Mouse (Mus musculus) urinary bladder, postnatal 36 days (tissue): ENCODE results near the gene E030030I06Rik.
A peak's percentile ranks its signal among the peaks of the same experiment; 100 is the strongest.
"Not testable (repeated sequence)": the region's sequence is repeated elsewhere in the genome, so short reads cannot be mapped to it uniquely, and the experiment has no call there.

Experiments used
- DNase-seq, 2 experiments: peaks; one replicate each; pipeline ENCODE4 v3.0.0; 2022; ENCODE audit warnings: low spot score in 2 of 2, mixed read lengths in 1 of 2

E030030I06Rik gene

DNA sequence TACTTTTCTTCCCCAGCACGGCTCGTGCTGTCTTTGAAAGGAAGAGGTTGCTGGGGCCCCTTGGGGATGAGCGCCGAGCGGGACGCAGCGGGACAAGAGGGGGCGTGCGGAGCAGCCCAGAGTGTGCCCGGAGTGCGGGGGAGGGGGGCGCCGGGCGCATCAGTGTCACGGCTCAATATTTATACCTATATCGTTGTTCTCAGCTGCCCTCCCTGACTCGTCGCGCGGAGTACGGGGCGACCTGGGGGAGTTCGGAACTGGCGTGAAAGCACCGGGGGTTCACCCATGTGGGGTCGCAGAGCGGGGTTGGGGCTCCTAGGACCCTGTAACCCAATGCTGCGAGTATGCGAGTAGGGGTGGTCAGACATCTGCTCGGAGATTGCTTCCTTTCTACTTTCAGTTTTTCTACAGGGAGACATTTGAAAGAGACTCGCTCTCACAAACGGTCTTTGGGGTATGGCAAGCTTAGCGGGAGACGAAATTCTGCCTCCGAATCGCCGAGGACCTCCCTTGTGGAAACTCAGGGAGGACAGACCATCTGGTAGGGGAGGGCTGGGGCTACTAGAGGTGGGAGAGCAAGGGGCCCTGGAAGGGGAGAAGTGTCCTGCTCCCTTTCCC is at the start of gene E030030I06Rik:
TSS of gene E030030I06Rik (minus strand) at position 198 of the 618 bp plus-strand sequence.
- DNase-seq, result no peak

DNA sequence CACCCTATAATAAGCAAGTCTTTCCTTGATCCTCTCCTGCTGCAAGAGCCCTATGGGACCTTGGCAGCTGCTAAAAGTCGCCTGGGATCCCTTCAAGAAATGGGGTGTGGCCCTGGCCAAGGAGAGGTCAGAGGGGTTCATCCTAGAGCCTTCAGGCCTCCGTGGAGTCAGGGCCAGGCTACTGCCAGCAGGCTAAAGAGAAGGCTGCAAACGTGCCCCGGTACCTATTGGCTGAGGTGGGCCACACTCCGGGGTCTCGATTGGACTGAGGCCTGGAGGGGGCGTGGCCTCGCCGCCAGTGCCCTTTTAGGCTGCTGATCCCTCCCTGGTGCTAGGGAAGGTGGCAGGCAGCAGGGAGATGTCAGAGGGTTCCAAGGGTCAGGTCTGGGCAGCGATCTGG is 42.0 kb upstream of the E030030I06Rik start:
- not testable (repeated sequence) for DNase-seq

DNA sequence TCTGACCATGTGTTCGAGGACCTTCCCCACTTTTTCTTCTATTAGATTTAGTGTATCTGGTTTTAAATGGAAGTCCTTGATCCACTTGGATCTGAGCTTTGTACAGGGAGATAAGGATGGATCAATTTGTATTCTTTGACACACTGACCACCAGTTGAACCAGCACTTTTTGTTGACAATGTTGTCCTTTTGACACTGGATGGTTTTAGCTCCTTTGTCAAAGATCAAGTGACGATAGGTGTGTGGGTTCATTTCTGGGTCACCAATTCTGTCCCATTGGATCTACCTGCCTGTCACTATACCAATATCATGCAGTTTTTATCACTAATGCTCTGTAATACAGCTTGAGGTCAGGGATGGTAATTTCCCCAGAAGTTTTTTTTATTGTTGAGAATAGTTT is 27.4 kb upstream of the E030030I06Rik start:
- not testable (repeated sequence) for DNase-seq

DNA sequence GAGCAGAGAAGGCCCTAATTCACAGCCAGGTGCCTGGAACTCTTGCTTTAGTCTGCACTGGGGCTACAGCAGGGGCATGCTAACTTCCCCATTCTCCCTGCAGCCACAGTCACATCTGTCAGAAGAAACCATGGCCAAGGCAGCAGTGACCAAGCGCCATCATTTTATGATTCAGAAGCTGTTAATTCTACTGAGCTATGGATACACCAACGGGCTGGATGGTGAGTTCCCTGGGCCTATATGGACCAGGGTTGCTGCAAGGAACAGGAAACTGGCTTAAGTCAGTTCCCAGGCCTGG is 25.1 kb upstream of the E030030I06Rik start:
- not testable (repeated sequence) for DNase-seq

DNA sequence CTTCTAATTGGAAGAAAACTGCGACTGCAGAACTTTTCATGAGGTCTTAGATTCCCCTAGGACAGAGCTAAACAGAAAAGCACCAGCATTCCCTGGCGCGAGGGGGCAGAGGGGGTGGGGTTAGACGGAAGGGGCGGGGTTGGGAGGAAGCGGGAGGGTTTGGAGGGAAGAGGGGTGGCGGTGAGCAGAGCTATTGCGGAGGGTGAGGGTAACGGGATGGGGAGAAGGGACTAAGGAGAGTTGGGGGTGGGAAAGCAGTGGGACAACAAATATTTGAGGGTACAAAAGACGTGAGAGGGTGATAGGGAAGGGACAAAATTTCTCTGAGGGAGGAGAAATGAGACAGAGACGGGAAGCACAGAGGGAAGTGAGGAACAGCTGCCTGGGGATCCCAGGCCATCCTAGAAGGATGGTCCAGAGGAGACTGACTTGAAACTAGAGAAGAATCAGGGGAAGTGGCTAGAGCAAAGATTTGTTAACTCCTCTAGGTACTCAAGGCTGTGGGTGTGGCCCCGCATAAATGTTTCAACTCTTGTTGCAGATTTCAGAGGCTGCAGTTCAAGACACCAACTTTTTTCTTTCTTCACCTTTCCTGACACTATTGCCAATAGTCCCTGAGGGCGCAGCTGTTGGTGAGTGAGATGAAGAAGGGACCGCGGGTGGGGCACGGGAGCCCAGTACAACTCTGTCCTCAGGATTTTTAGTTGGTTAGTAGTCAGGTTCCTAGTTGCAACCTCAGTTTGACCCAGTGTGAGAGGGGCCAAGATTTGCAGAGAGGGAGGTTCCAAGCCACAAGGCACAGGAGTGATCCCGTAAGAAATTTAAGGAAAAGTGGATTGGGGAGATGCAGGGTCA is 24.5 kb upstream of the E030030I06Rik start:
- DNase-seq, result not testable (repeated sequence)

DNA sequence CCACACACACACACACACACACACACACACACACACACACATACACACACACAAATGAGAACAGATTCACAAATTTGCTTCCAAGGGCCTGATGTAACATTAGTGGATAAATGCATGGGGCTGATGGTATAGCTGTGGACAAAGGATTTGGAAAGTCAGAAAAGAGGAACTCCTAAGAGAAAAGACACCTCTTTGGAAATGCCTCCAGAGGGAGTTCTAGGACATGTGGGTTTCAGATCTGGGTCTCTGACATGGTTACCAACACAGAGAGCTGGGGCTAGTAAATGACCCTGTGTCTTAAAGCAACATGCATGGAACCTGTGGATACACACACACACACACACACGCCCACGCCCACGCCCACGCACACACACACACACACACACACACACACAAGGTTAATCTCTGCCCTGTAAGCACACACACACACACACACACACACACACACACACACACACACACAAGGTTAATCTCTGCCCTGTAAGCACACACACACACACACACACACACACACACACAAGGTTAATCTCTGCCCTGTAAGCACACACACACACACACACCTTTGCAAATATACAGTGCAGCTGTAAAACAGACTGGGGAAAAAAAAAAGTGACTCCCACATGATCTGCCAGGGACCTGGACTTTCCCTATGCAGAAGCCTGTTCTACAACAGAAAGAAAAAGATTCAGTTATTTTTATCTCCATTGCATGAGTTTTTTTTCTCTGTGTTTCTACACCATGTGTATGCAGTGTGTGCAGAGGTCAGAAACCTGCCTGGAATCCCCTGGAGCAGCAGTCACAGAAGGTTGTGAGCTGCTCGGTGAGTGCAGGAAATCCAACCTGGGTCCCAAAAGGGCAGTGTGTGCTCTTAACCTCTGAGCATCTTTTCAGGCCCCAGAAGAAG is 23.6 kb upstream of the E030030I06Rik start:
- DNase-seq, result not testable (repeated sequence)

DNA sequence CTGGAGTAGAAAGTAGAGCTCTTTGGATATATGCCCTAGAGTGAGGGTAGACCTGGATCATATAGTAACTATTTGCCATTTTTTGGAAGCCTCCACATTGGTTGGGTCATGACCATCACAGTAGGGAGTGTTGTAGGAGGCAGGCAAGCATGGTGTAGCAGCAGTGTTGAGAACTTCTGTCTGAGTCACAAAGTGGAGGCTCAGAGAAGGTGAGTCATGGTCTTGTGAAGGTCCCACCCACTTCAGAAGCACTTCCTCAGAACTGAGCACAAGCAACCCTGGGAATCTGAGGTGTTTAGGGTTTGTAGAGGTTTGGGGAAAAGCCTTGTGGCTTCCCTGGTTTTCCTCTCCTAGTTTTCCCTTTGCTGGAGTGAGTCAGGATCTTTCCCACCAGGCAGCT is 20.0 kb upstream of the E030030I06Rik start:
- not testable (repeated sequence) for DNase-seq

DNA sequence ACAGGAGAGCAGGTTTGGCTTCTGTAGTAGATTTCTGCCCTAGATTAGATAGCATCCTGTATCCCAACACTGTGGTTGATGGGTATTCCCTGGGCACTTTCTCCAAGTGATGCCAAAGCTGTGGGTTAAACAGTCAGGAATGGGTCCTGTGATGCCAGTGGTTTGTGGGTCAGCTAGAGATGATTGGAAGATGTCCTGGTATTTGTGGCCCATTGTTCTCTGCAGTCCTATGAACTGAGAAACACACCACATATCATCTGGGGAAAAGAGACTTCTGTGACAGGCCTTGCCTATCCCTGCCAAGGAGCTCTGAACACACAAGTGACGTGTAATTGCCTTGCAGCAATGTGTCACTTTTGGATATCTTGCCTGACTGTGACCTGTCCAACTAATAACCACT is 18.0 kb upstream of the E030030I06Rik start:
- not testable (repeated sequence) for DNase-seq

DNA sequence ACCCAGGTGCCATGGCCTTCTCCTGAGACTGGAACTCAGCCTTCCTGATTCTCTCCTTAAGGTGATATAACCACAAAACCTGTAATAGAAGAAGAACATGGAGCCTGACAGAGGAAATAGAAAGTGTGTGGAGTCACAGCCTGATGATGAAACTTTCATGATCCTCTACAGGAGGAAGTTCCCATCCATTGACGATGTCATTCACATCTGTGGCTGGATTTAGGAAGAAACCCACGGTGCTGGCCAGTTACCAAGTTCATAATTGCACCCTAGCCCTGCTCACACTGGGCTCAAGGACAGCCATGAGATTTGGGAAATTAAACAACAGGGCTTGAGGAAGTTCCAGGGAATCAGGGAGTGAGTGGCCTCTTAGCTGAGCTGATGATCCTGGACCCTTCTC is 17.0 kb upstream of the E030030I06Rik start:
- DNase-seq, result not testable (repeated sequence)

DNA sequence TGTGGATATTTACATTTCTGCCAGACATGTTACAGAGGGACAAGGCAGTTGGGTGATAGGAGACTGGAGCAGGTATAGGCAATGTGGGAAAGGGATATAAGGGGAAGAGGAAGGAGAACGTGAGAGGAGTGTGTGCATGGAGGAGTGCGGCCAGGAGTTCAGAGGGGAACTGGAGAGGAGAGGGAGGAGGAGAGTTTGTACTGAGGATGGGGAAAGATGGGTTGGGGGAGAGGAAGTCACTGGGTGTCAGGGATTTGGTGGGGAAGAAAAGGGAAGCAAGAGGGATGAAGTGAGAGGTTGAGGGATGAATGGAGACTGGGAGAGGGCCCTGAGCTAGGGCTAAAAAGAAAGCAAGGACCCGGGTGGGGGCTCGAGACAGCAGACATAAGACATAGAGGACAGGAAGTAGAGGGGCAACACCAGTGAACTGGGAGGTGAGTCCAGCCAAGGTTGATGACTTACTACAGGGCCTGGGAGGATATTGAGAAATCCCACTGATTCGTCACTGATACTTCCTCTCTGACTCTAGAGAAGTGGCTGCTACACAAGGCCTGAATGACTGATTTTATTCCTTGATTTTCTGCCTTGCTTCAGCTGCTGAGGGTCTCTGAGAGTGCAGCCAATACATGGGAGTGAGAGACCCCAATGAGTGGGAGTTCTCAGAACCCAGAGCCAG is 16.4 kb upstream of the E030030I06Rik start:
- not testable (repeated sequence) for DNase-seq

DNA sequence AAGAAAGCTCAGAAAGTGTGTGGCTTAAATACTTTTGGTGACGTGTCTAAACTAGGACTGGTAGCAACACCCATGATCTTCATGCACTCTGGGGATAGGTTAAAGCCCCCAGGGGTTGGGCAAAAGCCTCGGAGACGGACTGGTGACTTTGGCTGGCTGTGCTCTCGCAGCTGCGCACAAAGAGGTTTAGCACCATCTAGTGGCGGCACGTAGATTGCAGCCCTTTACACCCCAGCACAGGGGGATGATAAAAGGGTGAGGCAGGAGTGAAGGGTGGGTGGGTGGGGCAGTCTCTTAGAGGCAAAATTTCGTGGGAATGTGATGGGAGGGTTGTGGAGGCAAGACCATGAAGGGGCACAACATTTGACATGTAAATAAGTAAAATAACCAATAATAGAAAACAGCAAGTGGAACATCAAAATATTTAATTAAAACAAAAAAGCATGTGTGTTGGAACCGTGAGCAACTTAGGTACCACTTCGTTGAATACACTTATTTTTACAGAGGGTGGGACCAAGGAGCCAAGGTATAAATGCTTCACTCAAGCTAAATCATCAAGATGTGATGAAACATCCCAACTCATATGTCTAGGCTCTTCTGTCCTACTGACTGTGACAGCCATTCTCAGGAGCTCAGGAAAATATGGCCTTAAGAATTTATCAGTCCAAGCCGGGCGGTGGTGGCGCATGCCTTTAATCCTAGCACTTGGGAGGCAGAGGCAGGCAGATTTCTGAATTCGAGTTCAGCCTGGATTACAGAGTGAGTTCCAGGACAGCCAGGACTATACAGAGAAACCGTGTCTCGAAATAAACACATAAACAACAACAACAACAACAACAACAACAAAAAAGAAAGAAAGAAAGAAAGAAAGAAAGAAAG is 14.9 kb upstream of the E030030I06Rik start:
- DNase-seq, result peak; percentile 60 to 63

DNA sequence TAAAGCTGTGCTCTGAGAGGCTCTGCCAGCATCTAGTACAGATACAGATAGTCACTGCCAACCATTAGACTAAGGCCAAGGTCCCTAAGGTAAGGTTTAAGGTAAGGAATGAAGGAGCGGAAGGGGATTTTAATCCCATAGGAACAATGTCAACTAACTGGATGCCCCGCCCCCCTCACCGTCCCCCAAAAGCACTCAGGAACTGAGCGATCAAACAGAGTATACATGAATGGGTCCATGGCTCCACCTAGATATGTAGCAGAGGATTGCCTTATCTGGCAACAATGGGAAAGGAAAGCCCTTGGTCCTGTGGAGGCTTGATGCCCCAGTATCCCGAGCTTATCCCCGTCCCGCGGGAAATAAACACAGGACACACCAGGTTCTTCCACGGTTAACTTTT is 14.2 kb upstream of the E030030I06Rik start:
- not testable (repeated sequence) for DNase-seq

DNA sequence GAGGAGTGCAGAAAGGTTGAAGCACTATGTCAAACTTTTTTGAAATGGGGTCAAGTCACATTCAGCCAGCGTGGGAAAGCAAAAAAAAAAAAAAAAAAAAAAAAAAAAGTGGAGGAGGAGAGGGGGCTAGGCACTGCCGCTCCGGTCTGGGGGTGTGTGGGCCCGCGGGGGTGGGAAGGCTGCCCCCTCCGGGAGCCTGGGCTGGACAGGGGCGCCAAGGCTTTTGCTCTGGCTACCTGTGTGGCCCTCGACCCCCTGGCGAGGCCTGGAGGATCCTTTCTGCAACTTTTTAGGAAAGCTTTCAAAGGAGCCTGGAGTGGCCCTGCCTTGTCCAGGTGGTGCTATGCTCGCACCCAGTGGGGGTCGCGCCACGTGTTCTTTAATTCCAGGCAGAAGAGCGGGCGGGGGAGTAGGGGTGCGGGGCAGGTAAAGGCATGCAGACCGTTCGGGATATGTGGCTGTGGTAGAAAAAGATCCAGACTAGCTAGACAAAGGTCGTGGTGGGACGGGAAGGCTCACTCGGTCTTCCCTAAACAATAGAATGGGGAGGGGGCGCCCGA is 10.6 kb upstream of the E030030I06Rik start:
- no peak for DNase-seq

DNA sequence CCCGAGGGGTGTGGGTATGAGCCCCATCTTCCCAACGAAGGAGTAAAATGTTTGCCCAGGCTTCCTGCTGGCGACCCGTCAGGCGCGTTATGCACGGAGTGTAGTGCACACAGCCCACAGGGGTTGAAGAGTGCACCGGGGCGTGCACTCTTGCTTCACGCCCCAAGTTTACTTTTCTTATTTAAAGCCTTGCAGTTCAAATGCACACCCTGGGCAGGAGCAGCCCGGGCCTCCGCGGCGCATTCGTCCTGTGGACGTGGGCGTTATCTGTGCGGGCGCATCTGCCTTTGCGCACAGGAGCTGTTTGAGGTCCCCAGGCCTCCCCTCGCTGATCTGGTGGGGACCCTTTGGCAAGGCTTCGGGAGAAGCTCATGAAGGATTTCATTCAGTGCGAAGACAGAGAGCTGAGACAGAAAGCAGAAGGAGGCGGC is 10.1 kb upstream of the E030030I06Rik start:
- peak in 1 of 2 experiments; percentile 8 for DNase-seq

DNA sequence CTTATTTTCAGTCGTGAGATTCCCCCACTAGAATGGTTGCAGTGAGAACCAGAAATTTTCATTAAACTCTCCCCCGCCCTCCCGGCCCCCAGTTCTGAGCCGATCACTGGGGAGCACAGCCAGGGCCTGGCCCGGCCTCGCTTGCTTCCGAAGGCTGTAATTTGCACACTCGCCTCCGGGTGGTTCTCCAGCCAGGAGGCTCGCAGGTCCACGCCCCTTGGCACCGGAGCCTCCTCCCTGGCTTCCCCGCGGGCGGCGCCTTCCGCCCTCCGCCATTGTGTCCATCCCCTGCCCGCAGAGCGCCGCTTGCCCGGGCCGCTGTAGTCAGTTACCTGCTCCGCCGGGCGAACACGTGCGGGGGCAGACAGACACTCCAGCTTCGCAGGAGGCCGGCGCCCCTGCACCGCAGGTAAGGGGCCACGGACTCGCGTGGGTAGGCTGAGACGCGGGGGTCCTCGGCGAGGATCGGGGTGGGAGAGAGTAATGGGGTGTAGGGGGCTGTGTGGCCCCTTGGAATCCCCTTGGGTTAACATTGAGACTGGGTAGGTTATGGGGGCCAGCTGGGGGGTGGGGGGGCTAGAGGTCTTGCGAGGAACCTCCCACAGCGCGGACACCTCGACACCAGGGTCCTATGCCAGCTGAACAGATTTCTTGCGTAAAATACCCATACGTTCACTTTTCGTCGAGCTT is 9.4 kb upstream of the E030030I06Rik start, which contains the start of the genes Raet1e and H60b:
TSS of gene Raet1e (plus strand) at position 260 of the 690 bp plus-strand sequence.
TSS of gene H60b (plus strand) at position 277 of the 690 bp plus-strand sequence.
- DNase-seq, result peak; percentile 60 to 78

DNA sequence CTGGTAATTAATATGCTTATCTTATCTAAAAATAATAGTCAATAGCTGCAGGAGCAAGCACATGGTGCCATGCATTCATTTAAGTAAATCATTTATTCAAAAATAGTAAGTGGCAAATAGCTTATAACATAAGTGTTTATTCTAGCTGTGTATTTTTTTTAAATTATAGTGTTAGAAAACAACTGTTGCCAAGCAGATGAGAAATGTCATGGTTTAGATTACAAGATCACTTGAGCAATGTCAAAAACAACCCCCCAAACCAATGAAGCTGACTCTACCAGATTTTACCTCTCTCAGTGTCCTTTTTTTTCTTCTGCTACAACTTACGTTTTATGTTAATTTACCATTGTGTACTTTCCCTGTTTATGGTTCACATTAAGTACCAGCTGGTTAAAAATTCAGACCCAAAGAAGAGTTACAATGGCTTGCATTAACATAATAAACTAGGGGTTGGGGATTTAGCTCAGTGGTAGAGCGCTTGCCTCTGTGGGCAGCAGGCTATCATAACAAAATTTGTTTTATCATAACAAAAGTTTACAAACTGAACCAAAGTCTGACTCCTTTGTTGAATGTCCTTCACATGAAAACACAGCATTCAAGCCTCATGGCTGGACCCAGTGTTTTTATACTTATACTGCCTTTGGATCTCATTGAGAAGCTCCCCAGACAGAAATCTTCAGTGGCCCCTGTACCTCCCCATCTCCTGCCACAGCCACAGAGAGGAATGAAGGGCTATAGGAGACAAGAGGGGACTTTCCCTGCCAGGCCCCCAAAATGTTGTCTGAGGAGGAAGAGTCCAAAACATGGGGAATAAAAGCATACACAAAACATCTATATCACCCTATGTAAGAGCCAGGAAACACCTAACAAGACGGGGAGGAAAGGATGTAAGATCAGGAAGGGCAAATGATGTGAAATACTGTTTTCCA is 6.1 kb upstream of the E030030I06Rik start:
- DNase-seq, result no peak

DNA sequence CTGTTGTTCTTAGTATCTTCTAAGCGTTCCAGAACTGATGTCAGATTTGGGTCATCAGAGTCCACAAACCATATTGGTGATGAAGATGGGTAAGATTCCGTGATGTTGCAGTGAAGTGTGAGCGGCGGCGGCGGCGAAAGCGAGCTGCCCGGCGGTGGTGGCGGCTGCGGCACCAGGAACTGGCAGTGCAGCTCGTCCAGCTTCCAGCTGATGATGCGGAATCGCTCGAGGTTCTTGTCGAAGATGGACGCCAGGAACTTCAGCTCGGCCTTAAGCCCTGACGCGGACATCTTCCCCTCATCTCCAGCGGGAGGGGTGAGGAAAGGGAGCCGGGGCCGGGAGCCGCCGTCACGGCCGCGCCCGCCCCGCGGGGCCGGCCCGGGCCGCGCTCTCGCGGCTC is 5.1 kb upstream of the E030030I06Rik start:
- not testable (repeated sequence) for DNase-seq

DNA sequence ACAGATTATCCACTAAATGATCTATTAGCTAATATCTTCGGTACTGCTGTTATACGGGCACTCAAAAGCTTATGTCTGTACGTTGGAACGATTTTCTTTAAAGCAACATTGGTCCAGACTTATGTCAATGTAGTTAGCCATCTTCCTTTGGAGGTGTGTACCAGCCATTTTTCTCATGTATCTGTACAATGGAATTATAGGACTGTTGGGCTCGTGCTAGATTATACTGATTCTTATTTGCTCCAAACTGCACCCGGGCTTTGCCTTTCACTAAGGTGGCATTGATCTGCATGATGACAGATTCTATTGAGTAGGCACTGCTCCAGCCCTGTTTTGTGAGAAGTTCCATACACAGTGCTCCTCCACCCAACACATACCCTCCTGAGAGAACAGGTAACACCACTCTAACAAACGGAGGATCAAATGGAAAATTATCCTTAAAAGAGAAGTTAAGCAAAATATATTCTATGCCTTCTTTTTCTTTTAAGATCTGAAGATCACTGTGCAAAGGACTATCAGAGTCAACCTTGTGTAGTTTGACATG is 4.1 kb upstream of the E030030I06Rik start:
- not testable (repeated sequence) for DNase-seq
